Mouse (Mus musculus) MEL (cell line): ENCODE measurements around the gene Pgam1. TPM values are rescaled to one million over a fixed set of nuclear protein-coding genes. Genes with fewer than 3 reads are reported as not detected.

ENCODE experiments used
- DNase-seq: peaks from one replicate; pipeline ENCODE4 v3.0.0; 2011; ENCODE audit warnings: low read depth, low spot score
- H3K27ac ChIP-seq: 2 replicates; pipeline ENCODE4 v1.5.1; 2012; ENCODE audit warnings: low read depth, mild to moderate bottlenecking, control low read depth, low read length, moderate library complexity; ENCODE audit not compliant: control insufficient read depth
- H3K27me3 ChIP-seq, 2 experiments: fragments of 150-350 bp in 1 of 2; sonication (generic) in 1 of 2; 2 replicates each; pipeline ENCODE4 v1.6.1; 2012; ENCODE audit warnings: low read length in 2 of 2, mild to moderate bottlenecking in 2 of 2, improper control_type of control experiment in 1 of 2, moderate library complexity in 1 of 2; ENCODE audit not compliant: insufficient read depth in 2 of 2, control insufficient read depth in 1 of 2
- H3K36me3 ChIP-seq, 2 experiments: 2 replicates each; pipeline ENCODE4 v1.6.1; 2012 to 2014; ENCODE audit warnings: low read length in 2 of 2, improper control_type of control experiment in 1 of 2, inconsistent platforms in 1 of 2, mild to moderate bottlenecking in 1 of 2; ENCODE audit not compliant: insufficient read depth in 2 of 2, control insufficient read depth in 1 of 2
- H3K4me1 ChIP-seq, 2 experiments: fragments of 150-350 bp in 1 of 2; sonication (generic) in 1 of 2; 2 replicates each; pipeline ENCODE4 v1.6.1; 2012; ENCODE audit warnings: low read length in 2 of 2, improper control_type of control experiment in 1 of 2, mild to moderate bottlenecking in 1 of 2; ENCODE audit not compliant: insufficient read depth in 2 of 2, control insufficient read depth in 1 of 2
- H3K4me3 ChIP-seq, 2 experiments: fragments of 150-350 bp in 1 of 2; sonication (generic) in 1 of 2; 2 replicates each; pipeline ENCODE4 v1.5.1; 2012; ENCODE audit warnings: low read depth in 2 of 2, low read length in 2 of 2, mild to moderate bottlenecking in 2 of 2, moderate library complexity in 2 of 2, control low read depth in 1 of 2, improper control_type of control experiment in 1 of 2; ENCODE audit not compliant: control insufficient read depth in 1 of 2, insufficient read depth in 1 of 2
- H3K79me2 ChIP-seq: 2 replicates; pipeline ENCODE4 v1.6.1; 2012; ENCODE audit warnings: mild to moderate bottlenecking, low read length, moderate library complexity; ENCODE audit not compliant: control insufficient read depth, poor library complexity, insufficient read depth
- H3K9ac ChIP-seq: 2 replicates; pipeline ENCODE4 v1.6.1; 2012; ENCODE audit warnings: low read depth, mild to moderate bottlenecking, control low read depth, low read length, moderate library complexity; ENCODE audit not compliant: control insufficient read depth, poor library complexity, severe bottlenecking
- H3K9me3 ChIP-seq: fragments of 150-350 bp; sonication (generic); replicated peaks from 2 replicates; pipeline ENCODE4 v1.6.1; 2012; ENCODE audit warnings: mild to moderate bottlenecking, low read length, improper control_type of control experiment, moderate library complexity; ENCODE audit not compliant: insufficient read depth
- BHLHE40 ChIP-seq: IDR thresholded peaks from 2 replicates; pipeline ENCODE4 v1.6.1; 2012; ENCODE audit warnings: low read depth, mild to moderate bottlenecking, inconsistent platforms, low read length, improper control_type of control experiment, borderline replicate concordance
- CTCF ChIP-seq, 3 experiments: IDR thresholded peaks in 2 of 3; conservative IDR thresholded peaks in 1 of 3; 2 replicates each; pipeline ENCODE4 v1.5.1; 2011 to 2012; ENCODE audit warnings: low read length in 3 of 3, low read depth in 2 of 3, mild to moderate bottlenecking in 2 of 3, improper control_type of control experiment in 1 of 3, inconsistent platforms in 1 of 3, mixed read lengths in 1 of 3, moderate library complexity in 1 of 3; ENCODE audit not compliant: control insufficient read depth in 1 of 3, insufficient read depth in 1 of 3, poor library complexity in 1 of 3, severe bottlenecking in 1 of 3
- E2F4 ChIP-seq: IDR thresholded peaks from 2 replicates; pipeline ENCODE4 v1.6.1; 2011; ENCODE audit warnings: low read depth, low read length, improper control_type of control experiment, borderline replicate concordance
- ELF1 ChIP-seq: IDR thresholded peaks from 2 replicates; pipeline ENCODE4 v1.6.1; 2014; ENCODE audit warnings: low read depth, mild to moderate bottlenecking, inconsistent platforms, low read length, improper control_type of control experiment, moderate library complexity
- EP300 ChIP-seq, 2 experiments: IDR thresholded peaks; 2 replicates each; pipeline ENCODE4 v1.6.1; 2011; ENCODE audit warnings: improper control_type of control experiment in 2 of 2, low read length in 2 of 2, low read depth in 1 of 2, mild to moderate bottlenecking in 1 of 2
- ETS1 ChIP-seq: IDR thresholded peaks from 2 replicates; pipeline ENCODE4 v1.6.1; 2012; ENCODE audit warnings: low read depth, mild to moderate bottlenecking, inconsistent platforms, low read length, improper control_type of control experiment, moderate library complexity
- GABPA ChIP-seq: IDR thresholded peaks from 2 replicates; pipeline ENCODE4 v1.6.1; 2012; ENCODE audit warnings: low read depth, mild to moderate bottlenecking, inconsistent platforms, low read length, improper control_type of control experiment, moderate library complexity
- GATA1 ChIP-seq: IDR thresholded peaks from 2 replicates; pipeline ENCODE4 v1.6.1; 2011; ENCODE audit warnings: low read depth, low read length, improper control_type of control experiment
- HCFC1 ChIP-seq: IDR thresholded peaks from 2 replicates; pipeline ENCODE4 v1.6.1; 2012; ENCODE audit warnings: low read depth, mild to moderate bottlenecking, inconsistent platforms, low read length, improper control_type of control experiment, moderate library complexity
- JUND ChIP-seq: IDR thresholded peaks from 2 replicates; pipeline ENCODE4 v1.6.1; 2011; ENCODE audit warnings: low read depth, mild to moderate bottlenecking, improper control_type of control experiment, low read length
- MAFK ChIP-seq: IDR thresholded peaks from 2 replicates; pipeline ENCODE4 v1.6.1; 2011; ENCODE audit warnings: low read depth, mild to moderate bottlenecking, low read length, improper control_type of control experiment, borderline replicate concordance
- MAX ChIP-seq: IDR thresholded peaks from 2 replicates; pipeline ENCODE4 v1.6.1; 2011; ENCODE audit warnings: low read length, improper control_type of control experiment
- MAZ ChIP-seq: IDR thresholded peaks from 2 replicates; pipeline ENCODE4 v1.6.1; 2012; ENCODE audit warnings: low read depth, mild to moderate bottlenecking, inconsistent platforms, low read length, improper control_type of control experiment
- MEF2A ChIP-seq: IDR thresholded peaks from 2 replicates; pipeline ENCODE4 v1.6.1; 2014; ENCODE audit warnings: low read depth, mild to moderate bottlenecking, inconsistent platforms, low read length, improper control_type of control experiment; ENCODE audit not compliant: poor library complexity, insufficient replicate concordance, severe bottlenecking; ENCODE audit errors: extremely low read depth
- MXI1 ChIP-seq: IDR thresholded peaks from 2 replicates; pipeline ENCODE4 v1.6.1; 2011; ENCODE audit warnings: mild to moderate bottlenecking, low read depth, low read length, improper control_type of control experiment
- MYB ChIP-seq: IDR thresholded peaks from 2 replicates; pipeline ENCODE4 v1.6.1; 2011; ENCODE audit warnings: mild to moderate bottlenecking, low read depth, low read length, improper control_type of control experiment
- MYC ChIP-seq: IDR thresholded peaks from 2 replicates; pipeline ENCODE4 v1.6.1; 2011; ENCODE audit warnings: low read depth, mild to moderate bottlenecking, low read length, improper control_type of control experiment, moderate library complexity
- NELFE ChIP-seq: IDR thresholded peaks from 2 replicates; pipeline ENCODE4 v1.6.1; 2011; ENCODE audit warnings: low read depth, low read length, improper control_type of control experiment
- NRF1 ChIP-seq: IDR thresholded peaks from 2 replicates; pipeline ENCODE4 v1.6.1; 2014; ENCODE audit warnings: low read depth, mild to moderate bottlenecking, inconsistent platforms, low read length, improper control_type of control experiment, moderate library complexity; ENCODE audit not compliant: poor library complexity, insufficient read depth, severe bottlenecking
- POLR2A ChIP-seq, 2 experiments: IDR thresholded peaks; 2 replicates each; pipeline ENCODE4 v1.6.1; 2011 to 2012; ENCODE audit warnings: low read length in 2 of 2, mild to moderate bottlenecking in 2 of 2, control low read depth in 1 of 2, improper control_type of control experiment in 1 of 2, low read depth in 1 of 2, moderate library complexity in 1 of 2; ENCODE audit not compliant: control insufficient read depth in 1 of 2, insufficient read depth in 1 of 2, poor library complexity in 1 of 2
- POLR2AphosphoS2 ChIP-seq: IDR thresholded peaks from 2 replicates; pipeline ENCODE4 v1.6.1; 2011; ENCODE audit warnings: low read length, improper control_type of control experiment
- POLR2AphosphoS5 ChIP-seq: IDR thresholded peaks from 2 replicates; pipeline ENCODE4 v1.6.1; 2012; ENCODE audit warnings: low read depth, borderline replicate concordance, mild to moderate bottlenecking, inconsistent platforms, low read length, moderate library complexity, mixed read lengths
- RAD21 ChIP-seq: IDR thresholded peaks from 2 replicates; pipeline ENCODE4 v1.6.1; 2011; ENCODE audit warnings: mild to moderate bottlenecking, low read depth, low read length, improper control_type of control experiment
- RCOR1 ChIP-seq: IDR thresholded peaks from 2 replicates; pipeline ENCODE4 v1.6.1; 2012; ENCODE audit warnings: low read depth, mild to moderate bottlenecking, inconsistent platforms, low read length, improper control_type of control experiment
- SIN3A ChIP-seq: IDR thresholded peaks from 2 replicates; pipeline ENCODE4 v1.6.1; 2012; ENCODE audit warnings: low read length, improper control_type of control experiment, inconsistent platforms
- TAL1 ChIP-seq: IDR thresholded peaks from 2 replicates; pipeline ENCODE4 v1.6.1; 2012; ENCODE audit warnings: mild to moderate bottlenecking, inconsistent platforms, low read length, moderate library complexity, mixed read lengths
- TBP ChIP-seq: IDR thresholded peaks from 2 replicates; pipeline ENCODE4 v1.8.0; 2011; ENCODE audit warnings: low read depth, low read length, improper control_type of control experiment
- TCF12 ChIP-seq: IDR thresholded peaks from 2 replicates; pipeline ENCODE4 v1.6.1; 2014; ENCODE audit warnings: low read depth, mild to moderate bottlenecking, inconsistent platforms, low read length, improper control_type of control experiment, moderate library complexity
- USF1 ChIP-seq: IDR thresholded peaks from 2 replicates; pipeline ENCODE4 v1.6.1; 2014; ENCODE audit warnings: low read depth, mild to moderate bottlenecking, inconsistent platforms, low read length, improper control_type of control experiment, moderate library complexity
- ZC3H11A ChIP-seq: IDR thresholded peaks from 2 replicates; pipeline ENCODE4 v1.6.1; 2012; ENCODE audit warnings: low read depth, mild to moderate bottlenecking, inconsistent platforms, low read length, improper control_type of control experiment
- ZMIZ1 ChIP-seq: IDR thresholded peaks from 2 replicates; pipeline ENCODE4 v1.6.1; 2012; ENCODE audit warnings: low read depth, mild to moderate bottlenecking, inconsistent platforms, low read length, improper control_type of control experiment, moderate library complexity
- ZNF384 ChIP-seq: IDR thresholded peaks from 2 replicates; pipeline ENCODE4 v1.6.1; 2012; ENCODE audit warnings: low read depth, mild to moderate bottlenecking, inconsistent platforms, low read length, improper control_type of control experiment
- polyA plus RNA-seq, 2 experiments: library from polyadenylated mRNA; stranded (reverse) in 1 of 2; unstranded in 1 of 2; fragments of >175 nt in 1 of 2; fragments of >200 nt in 1 of 2; gene quantifications; 2 replicates each; pipeline versions ENCODE4 v1.2.1 to v1.2.4; 2012; ENCODE audit warnings: low replicate concordance in 2 of 2, low read depth in 1 of 2; ENCODE audit not compliant: insufficient read length in 2 of 2, insufficient read depth in 1 of 2, missing spikeins in 1 of 2
- total RNA-seq: library from RNA; depleted of rRNA; stranded (reverse); fragments of 300-350 nt; gene quantifications from 2 replicates; pipeline ENCODE4 v1.2.3, GENCODE M21; 2012; rRNA removed

Pgam1 gene
- total RNA-seq: 267 and 714 TPM in 2 replicates
- 100 to 1,000 TPM; 220 to 756 TPM for polyA plus RNA-seq

- H3K4me3 ChIP-seq: peak within 1 kb of the TSS; percentile 80 to 85
- H3K9ac ChIP-seq: peak within 1 kb of the TSS; percentile 81
- no peaks in the 10 kb centered on the region for H3K9me3 ChIP-seq
- peak; percentile 100 for DNase-seq
- peaks cover 14 to 35% of the 10 kb centered on the region in 2 experiments for H3K4me1 ChIP-seq
- peaks cover 18 to 41% of the 10 kb centered on the region in 2 experiments for H3K36me3 ChIP-seq
- no peak; the same call in 1 of the 2 replicates for TF ChIP-seq MAZ
- no peak for TF ChIP-seq GATA1
- no peak for TF ChIP-seq MEF2A
- peak; percentile 93 for TF ChIP-seq ZNF384
- peak; percentile 16; the same call in 1 of the 2 replicates for TF ChIP-seq TCF12
- peak; percentile 95 for TF ChIP-seq MAX
- 0 out of 2 replicates have a peak, but pooled peaks have one; percentile 33 for TF ChIP-seq TBP
- peak; percentile 93 for TF ChIP-seq MYC
- peak; percentile 81 for TF ChIP-seq HCFC1
- peak; percentile 79 for TF ChIP-seq ELF1
- peak in 1 of 2 experiments; percentile 12; a peak in 1 of 4 replicates for TF ChIP-seq EP300 (IDR thresholded peaks at IDR 0.05; ENCODE audit: low read depth in 1 of 2, low read length in 2 of 2)
- no peak for TF ChIP-seq GABPA
- TF ChIP-seq TAL1: no peak
- no peak for TF ChIP-seq BHLHE40
- peak; percentile 71 for TF ChIP-seq USF1
- peak; percentile 23; the same call in 1 of the 2 replicates for TF ChIP-seq ETS1
- TF ChIP-seq RAD21: no peak
- TF ChIP-seq MXI1: peak; percentile 94
- TF ChIP-seq ZC3H11A: no peak
- no peak for TF ChIP-seq JUND
- peak; percentile 45; the same call in 1 of the 2 replicates for TF ChIP-seq RCOR1
- no peak for TF ChIP-seq MYB
- no peak for TF ChIP-seq CTCF (IDR thresholded peaks at IDR 0.05 in 2 of 3, conservative IDR thresholded peaks at IDR 0.05 in 1 of 3; ENCODE audit: control insufficient read depth in 1 of 3, insufficient read depth in 1 of 3, low read depth in 2 of 3, low read length in 3 of 3, poor library complexity in 1 of 3, severe bottlenecking in 1 of 3)
- peak; percentile 81 to 97 for TF ChIP-seq POLR2A (IDR thresholded peaks at IDR 0.05; ENCODE audit: control insufficient read depth in 1 of 2, insufficient read depth in 1 of 2, low read depth in 1 of 2, low read length in 2 of 2, poor library complexity in 1 of 2)
- peak; percentile 87 for TF ChIP-seq NRF1
- TF ChIP-seq E2F4: no peak
- 0 out of 2 replicates have a peak, but pooled peaks have one; percentile 16 for TF ChIP-seq POLR2AphosphoS5
- 0 out of 2 replicates have a peak, but pooled peaks have one; percentile 50 for TF ChIP-seq ZMIZ1
- TF ChIP-seq NELFE: peak; percentile 87
- TF ChIP-seq MAFK: no peak
- TF ChIP-seq SIN3A: peak; percentile 72
- TF ChIP-seq POLR2AphosphoS2: peak; percentile 94
- no peaks in the 10 kb centered on the region for H3K27me3 ChIP-seq
- peaks cover 33% of the 10 kb centered on the region for H3K79me2 ChIP-seq
- H3K27ac ChIP-seq: peak within 1 kb of the TSS; percentile 88
Observed at GRCm38 (mm10) chr19:41911178-41912073, at the start of gene Pgam1. Pgam1 (plus strand) TSS chr19:41911923.
